Mouse (Mus musculus) regulatory T cell (primary cell): Measurements from ENCODE around the gene Pde5a.

Experiments
- in situ Hi-C: fragments of 300-600 bp; cut with MboI, MseI; formaldehyde crosslinking; loops from one replicate; pipeline ENCODE4 v1.15.1; 2025; ENCODE audit warnings: high pct_unique_total_duplicates

Pde5a gene

DNA sequence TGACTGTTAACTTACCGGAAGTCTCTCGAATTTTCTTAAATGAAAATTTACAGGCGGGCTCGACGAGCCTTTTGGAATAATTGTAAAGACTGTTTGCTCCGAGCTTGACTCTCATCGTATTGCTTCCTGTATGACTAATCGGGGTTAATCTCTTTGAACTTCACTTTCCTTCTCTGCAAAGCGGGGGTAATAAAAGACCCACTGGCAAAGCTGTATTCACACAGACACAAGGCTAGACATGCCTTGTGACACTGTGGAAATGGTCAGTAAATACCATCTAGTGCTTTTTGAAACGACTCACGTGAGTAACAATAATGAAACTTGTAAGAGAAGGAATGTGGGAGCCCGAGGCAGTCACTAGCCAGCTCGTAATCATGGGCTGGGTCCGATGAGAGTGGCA is 35.0 kb downstream of the Pde5a start:
- in situ Hi-C loops = no loop called here

DNA sequence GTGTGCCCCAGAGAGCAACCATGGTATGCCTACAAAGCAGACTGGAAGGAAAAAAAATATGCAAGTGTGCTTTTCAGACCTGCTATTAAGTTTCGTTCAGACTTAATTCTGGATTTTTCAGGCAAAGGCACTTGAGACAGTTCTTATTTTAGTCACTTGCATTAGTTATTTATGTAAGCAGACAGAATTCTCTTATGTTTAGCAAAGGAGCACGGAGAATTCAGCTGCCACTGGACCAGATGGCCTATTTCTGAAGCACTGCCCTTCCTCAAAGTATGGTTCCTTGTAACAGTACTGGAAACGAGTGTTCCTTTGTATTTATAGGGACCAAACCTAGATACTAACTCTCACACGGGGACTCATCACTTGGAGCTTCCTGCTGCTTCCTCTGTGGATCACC is 38.2 kb downstream of the Pde5a start:
- in situ Hi-C loops = no loop called here

DNA sequence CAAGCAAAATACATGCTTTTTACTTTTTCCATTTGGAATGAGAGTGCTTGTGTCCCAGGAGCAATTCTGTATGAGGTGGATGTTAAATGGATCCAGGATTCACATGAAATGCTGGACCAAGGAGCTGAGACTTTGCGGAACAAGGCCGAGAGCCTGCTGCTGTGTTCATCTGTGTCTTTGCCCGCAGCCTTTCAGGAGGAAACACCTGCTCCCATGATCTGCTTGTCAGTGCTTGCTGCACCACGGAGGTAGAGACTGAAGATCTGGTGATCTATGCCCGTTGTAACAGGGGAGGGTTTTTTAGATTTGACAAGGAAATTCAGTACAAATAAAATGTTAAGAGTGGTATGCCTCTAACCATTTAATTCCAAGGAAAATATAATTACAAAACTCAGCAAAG is 39.1 kb downstream of the Pde5a start:
- in situ Hi-C loops = no loop called here

DNA sequence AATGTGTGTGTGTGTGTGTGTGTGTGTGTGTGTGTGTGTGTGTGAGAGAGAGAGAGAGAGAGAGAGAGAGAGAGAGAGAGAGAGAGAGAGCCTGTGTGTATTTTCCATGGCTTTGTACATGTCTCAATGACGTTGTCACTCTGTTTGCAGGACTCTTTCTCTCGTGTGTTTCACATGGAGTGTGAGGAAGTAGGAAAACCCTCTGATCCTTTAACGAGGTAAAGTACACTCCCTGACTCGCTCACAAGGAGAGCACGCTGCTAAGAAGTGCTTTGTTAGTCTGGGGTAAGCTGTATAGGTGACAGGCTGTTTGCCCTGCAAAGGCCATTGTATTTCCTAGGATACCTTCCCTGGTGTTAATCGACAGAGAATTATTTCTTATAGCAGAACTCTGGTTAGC is 52.7 kb downstream of the Pde5a start:
- in situ Hi-C loops = no loop called here

DNA sequence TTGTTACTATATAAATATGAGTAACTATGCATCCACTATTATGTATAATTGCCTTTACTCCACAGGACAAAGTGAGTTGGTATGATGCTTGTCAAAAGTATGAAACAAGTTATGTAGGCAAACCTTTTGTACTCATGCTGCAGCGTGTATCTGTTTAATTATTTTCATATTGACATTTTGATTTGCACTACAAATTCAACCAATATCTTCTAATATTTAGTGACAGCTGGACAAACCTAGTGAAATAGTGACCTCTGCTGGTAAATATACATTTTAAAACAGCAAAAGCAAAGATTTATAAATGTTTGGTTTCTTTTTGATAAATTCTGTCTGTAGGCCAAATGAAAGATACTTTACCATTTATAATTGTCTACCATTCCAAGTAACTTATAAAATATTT is 55.5 kb downstream of the Pde5a start:
- in situ Hi-C loops = no loop called here

DNA sequence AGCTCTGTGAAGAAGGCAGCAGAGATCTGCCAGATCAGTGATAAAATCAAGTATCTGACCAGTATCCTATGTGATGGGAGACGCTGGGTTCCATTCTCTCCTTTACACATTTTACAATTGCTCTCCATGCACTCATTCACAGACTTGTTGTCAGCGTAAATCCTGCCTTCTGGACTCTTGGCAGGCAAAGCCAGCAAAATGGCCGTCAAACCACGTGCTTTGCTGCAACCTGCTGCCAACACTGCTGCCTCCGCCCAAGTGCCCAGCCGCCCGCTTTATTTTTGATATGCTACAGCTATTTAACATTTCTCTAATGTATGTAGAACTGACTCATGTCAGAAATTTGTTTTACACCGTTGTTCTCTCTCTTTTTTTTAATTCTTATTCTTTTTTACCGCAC is 59.6 kb downstream of the Pde5a start:
- in situ Hi-C loops = no loop called here

DNA sequence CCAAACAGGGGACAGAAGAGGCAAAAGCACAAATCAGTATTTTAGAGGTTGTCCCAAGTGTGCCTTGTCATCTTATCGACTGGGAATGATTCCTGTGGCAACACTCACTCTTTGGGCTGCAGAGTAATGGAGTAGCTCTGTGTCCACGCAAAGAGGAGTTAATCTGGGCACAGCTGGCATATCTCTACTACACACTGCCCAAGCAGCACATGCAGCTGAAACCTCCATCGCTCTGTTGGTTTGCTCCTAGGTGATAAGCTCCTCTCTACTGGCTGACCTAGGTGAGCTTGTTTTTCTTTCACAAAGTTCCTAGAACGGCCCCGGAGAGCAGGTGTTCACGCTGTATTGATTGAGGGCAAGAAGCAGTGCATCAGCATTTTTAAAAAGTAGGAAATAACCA is 60.8 kb downstream of the Pde5a start:
- in situ Hi-C loops = no loop called here

DNA sequence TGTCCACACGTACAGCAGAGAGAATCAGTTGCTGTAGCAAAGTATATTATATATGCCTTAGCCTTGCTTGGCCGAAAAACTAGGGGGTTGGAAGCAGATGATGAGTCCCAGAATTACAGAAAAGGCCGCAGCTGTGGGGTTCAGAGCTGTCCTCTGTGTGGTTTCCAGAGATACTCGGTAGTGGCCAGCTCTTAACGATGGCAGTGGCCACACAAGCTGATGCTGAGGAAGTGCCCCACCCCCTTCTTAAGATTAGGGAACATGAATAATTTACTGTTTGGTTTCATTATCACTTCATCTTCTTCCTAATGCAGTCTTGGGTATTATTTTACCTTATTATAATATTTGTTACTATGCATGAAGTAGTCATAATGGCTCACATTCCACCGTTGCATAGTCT is 71.3 kb downstream of the Pde5a start:
- in situ Hi-C loops = no loop called here

DNA sequence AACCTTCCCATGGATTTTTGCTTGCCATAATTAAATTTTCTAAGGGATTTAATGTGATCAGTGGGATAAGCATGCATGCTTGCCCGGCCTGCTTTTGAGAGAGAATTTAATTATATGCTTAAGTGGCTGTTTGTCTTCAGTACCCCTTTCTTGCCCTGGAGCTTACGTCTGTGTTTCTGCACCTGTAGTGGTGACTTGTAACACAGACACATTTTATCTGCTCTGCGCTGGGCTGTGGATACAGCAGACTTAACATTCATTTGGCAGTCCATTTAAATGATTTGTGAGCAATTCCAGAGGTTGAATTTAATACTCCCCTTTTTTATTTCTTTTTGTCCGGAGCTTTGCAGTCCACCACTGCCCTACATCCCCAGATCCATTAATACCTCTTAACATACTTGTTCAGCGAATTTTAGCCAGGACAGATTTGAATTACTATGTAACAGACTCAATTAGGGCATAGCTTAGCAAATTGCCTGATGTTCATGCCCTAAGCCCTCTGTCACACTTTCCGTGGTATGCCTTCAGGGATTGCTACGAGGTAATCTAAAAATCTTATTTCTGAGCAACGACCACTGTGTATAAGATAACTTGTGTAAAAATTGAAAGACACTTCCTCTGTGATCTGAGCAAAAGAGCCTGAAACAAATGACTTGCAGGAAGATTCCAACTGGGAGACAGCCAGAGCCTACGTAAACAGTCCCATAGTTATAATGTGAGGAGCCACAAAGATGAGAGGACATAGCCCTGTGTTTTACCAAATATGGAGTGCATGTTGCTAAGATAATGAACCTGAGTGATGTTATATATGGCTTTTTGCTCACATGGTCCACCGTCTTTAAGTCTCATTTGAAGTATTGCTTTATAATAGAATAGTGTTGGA is 72.0 kb downstream of the Pde5a start:
- in situ Hi-C loops = no loop called here

DNA sequence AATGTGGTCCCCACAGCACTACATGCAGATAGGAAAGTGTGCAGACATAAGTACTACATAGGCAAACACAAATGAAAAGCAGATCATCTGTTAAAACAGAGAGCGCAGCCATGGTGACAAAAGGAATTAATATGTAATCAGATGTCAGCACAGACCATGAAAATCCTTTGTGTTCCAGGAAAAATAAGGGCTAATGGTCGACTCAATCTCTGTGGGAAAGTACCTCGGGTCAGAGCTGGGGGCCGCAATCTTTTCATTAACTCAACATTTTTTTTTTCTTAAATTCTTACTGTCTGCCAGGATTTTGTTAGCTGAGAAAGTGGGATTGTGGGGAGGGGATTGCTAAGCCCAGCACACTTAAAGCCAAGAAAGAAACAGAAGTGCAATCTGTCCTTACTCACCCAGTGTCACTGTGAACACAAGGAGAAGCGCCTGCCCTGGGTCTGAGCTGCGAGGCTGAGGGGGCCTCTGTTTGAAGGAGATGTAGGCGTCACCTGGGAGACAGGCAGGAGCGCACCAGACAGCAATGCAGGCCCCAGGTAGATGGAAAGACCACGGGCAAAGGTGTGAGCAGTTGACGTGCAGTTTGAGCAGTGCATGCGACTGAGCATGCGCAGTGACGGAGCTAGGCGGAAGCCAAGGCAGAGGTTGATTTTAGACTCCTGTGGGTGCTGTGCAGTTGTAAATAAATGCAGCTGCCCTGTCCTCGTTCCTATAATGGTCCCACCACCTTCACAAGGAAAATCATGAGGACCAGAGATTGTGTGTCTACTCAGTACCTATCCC is 72.9 kb downstream of the Pde5a start:
- in situ Hi-C loops = no loop called here

DNA sequence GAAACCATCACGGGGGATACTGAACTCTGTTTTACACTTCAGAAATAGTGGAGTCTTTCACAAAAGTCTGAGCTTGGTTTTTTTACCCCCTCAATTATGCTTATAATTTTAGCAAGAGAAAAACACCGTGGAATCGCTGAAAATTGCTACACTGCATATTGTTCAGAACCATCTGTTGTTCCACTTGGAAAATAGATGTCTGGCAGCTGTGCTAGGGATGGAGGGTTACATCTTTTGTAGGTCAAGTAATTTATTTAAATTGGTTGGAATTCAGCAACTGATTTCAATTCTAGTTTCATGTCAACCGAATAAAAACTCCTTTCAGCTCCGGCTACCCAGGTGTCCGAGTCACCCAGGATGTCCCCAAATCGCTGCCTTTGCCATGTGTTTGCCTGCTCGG is 78.6 kb downstream of the Pde5a start:
- in situ Hi-C loops = no loop called here

DNA sequence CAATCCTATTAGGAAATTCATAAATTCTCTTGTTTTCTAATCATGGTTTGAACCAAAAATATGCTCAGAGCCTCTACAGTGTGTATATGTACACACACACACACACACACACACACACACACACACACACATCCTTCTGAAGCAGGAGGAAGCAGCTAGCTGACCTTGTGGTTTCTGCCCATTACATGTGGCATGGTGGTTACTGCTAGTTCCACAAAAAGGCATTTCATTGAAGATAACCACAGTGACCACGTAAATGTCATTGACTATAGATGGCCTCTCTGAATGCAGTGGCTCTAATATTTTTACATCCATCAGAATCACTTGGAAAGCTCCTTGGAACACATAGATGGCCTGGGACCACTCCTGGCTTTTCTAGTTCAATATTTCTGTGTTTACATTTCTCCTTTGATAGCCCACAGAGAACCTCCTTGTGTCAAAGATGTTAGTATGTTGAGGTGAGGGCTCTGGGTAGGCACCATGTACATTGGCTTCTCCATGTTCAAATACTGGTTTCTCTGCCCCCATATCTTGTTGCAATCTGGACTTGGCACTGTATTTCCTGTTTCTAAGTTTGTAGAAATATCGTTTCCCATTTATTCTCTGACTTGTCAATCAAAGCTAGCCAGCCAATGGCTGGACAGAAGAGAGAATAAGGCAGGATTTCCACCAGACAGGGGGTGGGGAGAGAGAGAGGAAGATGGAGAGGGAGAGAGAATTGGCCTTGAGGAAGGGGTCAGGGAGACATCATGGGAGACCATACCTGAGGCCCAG is 81.5 kb downstream of the Pde5a start:
- in situ Hi-C loops = no loop called here

DNA sequence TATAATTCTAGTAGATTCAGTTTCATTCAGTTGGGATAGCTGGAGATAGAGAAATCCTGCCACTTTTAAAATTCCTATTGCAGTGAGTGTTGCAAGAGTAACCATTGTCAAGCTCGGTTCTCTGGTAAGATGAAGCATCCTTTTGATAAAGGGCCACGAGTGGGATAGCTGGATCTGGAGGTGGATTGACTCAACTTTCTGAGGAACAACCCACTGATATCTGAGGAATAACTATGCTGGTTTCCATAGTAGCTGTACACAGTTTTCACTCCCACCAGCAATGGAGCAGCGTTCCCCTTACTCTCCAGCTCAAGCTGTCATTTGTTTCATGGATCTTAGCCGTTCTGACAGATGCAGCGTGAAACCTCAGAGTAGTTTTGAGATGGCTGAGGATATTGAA is 82.2 kb downstream of the Pde5a start:
- in situ Hi-C loops = no loop called here

DNA sequence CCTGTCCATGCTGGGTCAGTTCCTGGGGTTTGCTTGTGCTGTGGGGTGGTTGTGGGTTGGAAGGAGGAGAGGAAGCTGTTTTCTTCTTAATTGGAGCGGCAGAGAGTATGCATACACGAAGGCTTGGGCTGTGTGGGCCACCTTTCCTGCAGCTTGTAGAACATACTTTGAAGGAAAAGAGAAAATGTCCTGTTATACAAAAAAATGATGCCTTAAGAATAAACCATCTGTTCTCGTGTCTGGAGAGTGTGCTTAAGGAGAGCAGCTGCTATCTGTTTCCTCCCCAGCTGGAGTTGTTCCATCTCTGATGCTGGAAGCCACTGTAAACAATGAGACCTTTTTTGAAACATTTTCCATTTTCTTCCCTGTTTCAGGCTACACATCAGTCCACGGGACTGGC is 85.8 kb downstream of the Pde5a start:
- in situ Hi-C loops = no loop called here

DNA sequence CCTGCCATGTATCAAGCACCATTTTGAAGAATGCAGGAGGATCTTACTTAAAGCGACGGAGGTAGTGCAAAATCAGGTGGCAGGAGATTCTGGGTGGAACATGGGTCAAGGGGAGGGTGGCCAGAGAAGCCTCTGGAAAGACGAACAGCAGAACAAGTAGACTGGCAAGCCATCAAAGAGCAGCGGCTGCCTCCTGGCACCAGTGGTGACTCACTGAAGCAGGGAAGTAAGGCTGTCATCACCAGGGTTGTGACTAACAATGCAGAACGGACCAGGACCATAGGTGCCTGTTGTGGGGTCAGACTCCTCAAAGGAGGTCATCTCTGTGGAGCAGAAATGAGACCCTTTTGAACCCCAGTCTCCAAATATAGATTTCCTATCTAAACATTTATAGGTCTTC is 89.5 kb downstream of the Pde5a start:
- in situ Hi-C loops = no loop called here

DNA sequence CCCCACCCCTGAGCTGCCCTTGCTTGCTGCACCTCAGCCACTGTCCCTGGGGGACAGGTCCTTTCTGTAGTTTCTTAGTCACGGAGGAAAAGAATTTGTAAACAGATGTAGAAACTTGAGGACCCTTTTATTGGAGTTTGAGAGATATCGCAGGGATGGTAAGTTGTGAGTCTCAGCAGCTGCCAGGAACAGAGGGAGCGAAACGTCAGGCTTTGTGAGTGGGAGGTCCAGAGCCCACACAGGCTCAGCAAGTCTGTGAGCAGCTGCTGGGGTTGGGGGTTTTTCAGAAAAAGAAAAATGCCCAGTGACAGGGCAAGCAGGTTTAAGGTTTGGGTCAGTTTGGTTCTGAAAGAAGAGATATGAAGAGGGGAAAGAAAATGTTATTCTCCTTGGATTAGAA is 92.0 kb downstream of the Pde5a start:
- in situ Hi-C loops = no loop called here

DNA sequence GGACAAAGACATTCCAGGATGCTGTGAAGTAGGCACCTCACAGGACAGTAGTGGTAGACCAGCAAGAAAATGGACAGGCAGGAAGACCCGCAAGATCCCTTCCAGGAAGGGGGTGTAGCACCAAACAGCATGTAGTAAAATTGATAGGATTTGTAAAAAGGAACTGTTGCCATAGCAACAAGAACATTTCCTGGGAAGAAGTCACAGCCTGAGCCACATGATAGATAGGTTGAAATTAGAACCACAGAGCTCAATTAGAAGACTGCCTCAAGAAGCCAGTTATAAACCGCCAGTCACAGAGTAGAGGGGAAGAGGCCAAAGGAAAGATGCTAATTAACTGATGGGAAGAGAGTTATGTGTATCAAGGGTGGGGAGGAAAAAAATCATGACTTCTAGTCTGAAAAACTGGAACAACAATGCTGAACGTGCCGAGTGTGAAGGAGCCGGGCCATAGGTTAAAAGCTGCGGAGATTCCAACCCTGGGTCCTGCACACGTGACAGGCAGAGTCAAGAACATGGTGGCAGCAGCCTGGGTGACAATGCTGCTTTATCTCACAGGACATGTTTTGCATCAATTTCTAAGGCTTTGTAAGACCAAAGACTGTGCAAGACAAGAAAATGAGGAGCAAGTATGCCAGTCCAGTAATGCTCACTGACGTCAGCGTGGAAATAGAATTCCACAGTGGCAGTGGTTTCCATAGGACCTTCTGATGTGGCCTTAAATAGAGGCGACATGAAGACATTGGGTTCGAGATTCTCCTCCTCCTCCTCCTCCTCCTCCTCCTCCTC is 99.7 kb downstream of the Pde5a start:
- in situ Hi-C loops = no loop called here

DNA sequence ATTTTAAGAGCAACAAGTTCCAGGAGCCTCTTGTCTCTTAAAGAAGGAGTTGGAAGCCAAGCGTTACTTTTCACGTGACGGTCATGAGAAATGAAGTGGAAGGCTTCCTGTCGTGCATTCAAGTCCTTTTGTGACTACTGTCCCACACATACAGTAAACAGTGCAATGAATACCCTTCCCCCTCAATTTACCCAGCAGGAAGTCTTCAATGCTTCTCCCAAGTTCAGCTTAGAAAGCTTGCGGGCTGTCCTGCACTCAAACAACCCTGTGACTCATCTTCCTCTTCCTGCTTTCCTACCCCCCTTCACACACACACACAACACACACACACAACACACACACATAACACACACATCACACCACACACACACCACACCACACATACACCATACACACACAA is 105.8 kb downstream of the Pde5a start:
- in situ Hi-C loops = no loop called here

DNA sequence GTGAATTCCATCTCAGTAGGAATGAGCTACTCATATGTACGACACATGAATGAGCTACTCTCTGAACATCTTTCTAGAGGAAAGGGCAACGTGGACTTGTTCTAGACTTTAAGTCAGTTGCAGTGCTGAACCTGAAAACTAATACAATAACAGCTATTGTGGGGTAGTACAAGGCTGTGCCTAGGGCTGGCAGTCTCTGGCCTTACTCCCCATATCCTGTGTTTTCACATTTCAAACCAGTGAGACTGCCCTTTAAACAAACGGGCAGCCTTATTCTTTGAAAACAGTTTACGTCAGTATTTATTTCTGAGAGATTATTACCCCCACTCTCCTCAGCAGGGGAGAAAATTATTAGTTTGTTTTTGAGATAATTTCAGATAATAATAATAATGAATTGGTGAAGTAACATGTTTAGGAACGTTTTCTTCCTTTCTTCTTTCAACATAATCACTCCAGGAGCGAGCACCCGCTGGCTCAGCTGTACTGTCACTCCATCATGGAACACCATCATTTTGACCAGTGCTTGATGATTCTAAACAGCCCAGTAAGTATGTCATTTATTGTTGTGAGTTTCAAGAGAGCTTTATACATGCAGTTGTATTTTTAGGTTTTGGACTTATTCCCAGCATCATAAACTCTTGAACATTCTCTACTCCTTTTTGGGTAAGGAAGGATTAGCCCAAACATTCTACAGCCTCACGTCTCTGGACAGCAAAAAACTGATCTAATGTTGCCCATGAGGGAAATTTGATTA is 106.5 kb downstream of the Pde5a start:
- in situ Hi-C loops = no loop called here

DNA sequence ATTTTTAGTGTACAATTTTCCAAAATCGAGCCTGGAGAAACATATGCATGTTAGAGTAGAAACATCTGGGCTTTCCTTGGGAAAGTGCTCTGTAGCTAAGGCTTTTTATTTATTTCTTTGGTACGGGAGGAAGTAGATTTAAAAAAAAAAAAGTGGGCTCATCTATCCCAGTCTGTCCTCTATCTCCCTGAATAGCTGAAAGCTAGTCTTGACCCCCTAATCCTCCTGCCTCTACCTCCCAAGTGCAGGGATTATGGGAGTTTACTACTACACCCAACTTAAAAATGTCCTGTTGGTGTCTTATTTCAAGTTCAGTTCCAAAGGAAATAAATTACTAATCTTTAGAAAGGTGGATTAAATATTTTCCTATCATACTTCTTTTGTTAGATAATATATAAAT is 108.9 kb downstream of the Pde5a start:
- in situ Hi-C loops = no loop called here
